Mouse (Mus musculus) embryonic fibroblast, embryonic 13.5 days (primary cell): ENCODE data around the gene Scamp1. TPM values are rescaled to one million over a fixed set of nuclear protein-coding genes. Genes with fewer than 3 reads are reported as not detected.
A peak's percentile ranks its signal among the peaks of the same experiment; 100 is the strongest.

Experiments
- H3K27ac ChIP-seq: 2 replicates; pipeline ENCODE4 v1.5.1; 2012; ENCODE audit warnings: low read length, control low read depth, inconsistent platforms; ENCODE audit not compliant: insufficient read depth
- H3K4me1 ChIP-seq: 2 replicates; pipeline ENCODE4 v1.6.1; 2011; ENCODE audit warnings: low read length; ENCODE audit not compliant: control insufficient read depth, insufficient read depth
- H3K4me3 ChIP-seq: 2 replicates; pipeline ENCODE4 v1.5.1; 2011; ENCODE audit warnings: mild to moderate bottlenecking, control low read depth, low read length; ENCODE audit not compliant: insufficient read depth
- CTCF ChIP-seq: IDR thresholded peaks from 2 replicates; pipeline ENCODE4 v1.5.1; 2011; ENCODE audit warnings: mild to moderate bottlenecking, control low read depth, low read length, moderate library complexity, borderline replicate concordance; ENCODE audit not compliant: insufficient read depth
- POLR2A ChIP-seq: IDR thresholded peaks from 2 replicates; pipeline ENCODE4 v1.6.1; 2011; ENCODE audit warnings: low read depth, mild to moderate bottlenecking, control low read depth, low read length, moderate library complexity
- polyA plus RNA-seq: library from polyadenylated mRNA; stranded (reverse); fragments of >200 nt; gene quantifications from 2 replicates; pipeline ENCODE4 v1.2.4, GENCODE M21; 2011; ENCODE audit warnings: low read depth; ENCODE audit not compliant: missing spikeins, insufficient read length

Scamp1 gene
- polyA plus RNA-seq, 1 experiment, result 29.0 TPM

DNA sequence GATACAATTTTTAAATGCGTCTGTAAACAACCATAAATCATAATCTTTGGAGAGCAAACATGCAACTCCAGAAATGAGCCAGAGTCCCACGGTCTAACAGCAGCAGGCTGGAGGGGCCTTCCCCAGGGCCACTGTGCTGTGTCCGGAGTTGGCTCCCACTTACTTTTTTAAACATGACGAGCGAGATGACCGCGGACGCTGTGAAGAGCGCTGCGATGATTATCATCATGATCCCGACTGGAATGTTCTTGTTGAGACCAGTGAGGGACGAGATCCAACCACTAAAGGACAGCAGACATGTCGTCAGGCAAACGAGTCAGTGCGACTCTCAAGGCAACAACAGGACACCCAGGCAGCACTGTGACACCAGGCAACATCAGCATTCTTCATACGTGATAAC lies 77.7 kb downstream of the Scamp1 start:
- TF ChIP-seq POLR2A, result no peak
- no peak for TF ChIP-seq CTCF
- H3K4me1 ChIP-seq, result no peaks in the 10 kb centered on the region
- no peak overlapping the region for H3K4me3 ChIP-seq
- no peak overlapping the region for H3K27ac ChIP-seq

GRCm38 (mm10) chr13:94205234-94205633 lies 80.4 kb downstream of the Scamp1 start:
- Histone ChIP-seq H3K4me1 (no peaks in the 10 kb centered on the region), H3K4me3 (no peak overlapping the region), H3K27ac (no peak overlapping the region)
- TF ChIP-seq CTCF, result peak; percentile 77; the same call in 1 of the 2 replicates
- no peak for TF ChIP-seq POLR2A

GRCm38 (mm10) chr13:94199829-94200228 lies 85.8 kb downstream of the Scamp1 start:
- H3K27ac ChIP-seq, result no peak overlapping the region
- H3K4me3 ChIP-seq, result no peak overlapping the region
- no peak for TF ChIP-seq POLR2A
- no peak for TF ChIP-seq CTCF
- no peaks in the 10 kb centered on the region for H3K4me1 ChIP-seq

- TF ChIP-seq CTCF (no peak), POLR2A (no peak)
- no peak overlapping the region for H3K27ac ChIP-seq
- no peaks in the 10 kb centered on the region for H3K4me1 ChIP-seq
- no peak overlapping the region for H3K4me3 ChIP-seq
Measured at GRCm38 (mm10) chr13:94198616-94199015, 87.0 kb downstream of the Scamp1 start.

GRCm38 (mm10) chr13:94193227-94193626 lies 92.4 kb downstream of the Scamp1 start:
- TF ChIP-seq CTCF (no peak), POLR2A (no peak)
- H3K4me1 ChIP-seq, result peaks cover 6% of the 10 kb centered on the region
- H3K27ac ChIP-seq, result no peak overlapping the region
- H3K4me3 ChIP-seq, result no peak overlapping the region

DNA sequence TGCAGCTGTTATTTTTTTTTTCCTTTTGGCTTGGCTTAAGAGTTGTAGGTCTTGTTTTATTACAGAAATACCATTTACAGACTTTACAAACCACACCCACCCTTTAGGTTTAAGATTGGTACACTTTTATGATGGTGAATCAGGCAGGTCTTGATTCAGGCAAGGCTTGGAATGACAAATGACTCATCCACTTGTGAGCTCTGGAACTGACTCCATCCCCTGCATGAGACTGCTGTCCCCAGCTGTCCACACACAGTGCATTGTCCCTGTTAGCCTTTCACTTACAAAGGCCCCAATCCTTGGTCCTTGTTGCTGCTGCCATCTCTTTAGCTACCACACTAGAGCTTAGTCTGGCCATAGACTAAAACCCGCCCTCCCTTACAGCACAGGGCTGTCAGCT lies 95.3 kb downstream of the Scamp1 start:
- H3K27ac ChIP-seq, result no peak overlapping the region
- no peak overlapping the region for H3K4me3 ChIP-seq
- peaks cover 6% of the 10 kb centered on the region for H3K4me1 ChIP-seq
- TF ChIP-seq POLR2A (no peak), CTCF (no peak)

DNA sequence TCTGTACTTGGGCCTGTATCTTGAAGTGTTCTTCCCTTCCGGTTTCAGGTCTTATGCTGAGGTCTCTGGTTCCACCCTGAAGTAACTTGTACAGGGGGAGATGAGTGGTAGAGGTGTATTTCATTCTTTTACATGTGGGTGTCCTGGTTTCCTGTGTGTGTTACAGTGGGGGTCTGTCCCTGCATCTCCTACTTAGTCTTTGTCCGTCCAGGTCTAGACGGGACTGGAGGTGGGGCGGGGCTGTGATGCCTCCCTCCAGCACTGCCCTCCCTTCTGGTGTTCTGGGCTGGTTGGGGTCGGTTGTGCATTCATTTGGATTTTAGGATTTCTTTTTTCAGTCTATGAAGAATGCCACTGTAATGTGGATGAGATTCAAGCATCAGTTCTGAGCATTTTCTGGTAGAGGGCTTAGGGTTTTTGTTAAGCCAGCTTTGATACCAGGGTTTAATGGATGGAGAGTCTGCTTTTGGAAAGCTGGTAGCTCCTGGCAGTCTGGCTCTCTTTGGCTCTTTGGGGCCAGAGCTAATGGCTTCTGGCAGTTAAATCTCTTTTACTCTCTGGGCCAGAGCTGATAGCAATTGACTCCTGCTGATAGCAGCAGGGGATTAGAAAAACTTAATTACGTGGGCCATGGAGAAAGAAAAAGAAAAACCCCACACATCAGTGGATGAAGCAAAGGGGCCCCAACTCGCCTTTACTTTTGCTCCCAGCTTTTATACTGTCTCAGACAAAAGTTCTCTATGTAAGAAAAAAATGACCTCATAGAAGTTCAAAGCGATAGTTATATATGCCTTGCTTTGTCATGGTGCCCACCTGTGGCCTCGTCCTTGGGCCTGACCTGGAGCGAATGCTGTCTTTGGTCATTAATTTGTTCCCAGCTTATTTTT lies 97.2 kb downstream of the Scamp1 start:
- no peak overlapping the region for H3K27ac ChIP-seq
- no peak overlapping the region for H3K4me3 ChIP-seq
- TF ChIP-seq POLR2A (no peak), CTCF (no peak)
- H3K4me1 ChIP-seq, result peaks cover 16% of the 10 kb centered on the region

DNA sequence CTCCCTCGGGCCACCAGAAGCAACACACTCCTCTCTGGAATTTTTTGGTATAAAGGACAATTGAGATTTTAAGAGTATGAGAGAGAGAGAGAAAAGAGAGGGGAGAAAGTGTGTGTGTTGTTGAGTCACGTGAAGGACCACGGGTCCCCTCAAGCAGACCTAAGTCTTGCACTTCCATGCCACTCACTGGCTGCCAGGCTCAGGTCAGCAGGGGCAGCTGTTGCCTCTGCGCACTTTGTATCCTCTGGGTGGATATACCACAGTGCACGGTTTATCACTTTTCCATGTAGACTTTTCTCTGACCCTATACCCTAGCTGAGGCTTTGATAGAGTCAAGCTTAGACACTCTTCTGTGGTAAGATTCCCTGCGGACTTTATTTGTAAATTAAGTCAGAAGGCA lies 100.0 kb downstream of the Scamp1 start:
- TF ChIP-seq POLR2A (no peak), CTCF (no peak)
- Histone ChIP-seq H3K4me3 (no peak overlapping the region), H3K27ac (no peak overlapping the region), H3K4me1 (peaks cover 15% of the 10 kb centered on the region)

DNA sequence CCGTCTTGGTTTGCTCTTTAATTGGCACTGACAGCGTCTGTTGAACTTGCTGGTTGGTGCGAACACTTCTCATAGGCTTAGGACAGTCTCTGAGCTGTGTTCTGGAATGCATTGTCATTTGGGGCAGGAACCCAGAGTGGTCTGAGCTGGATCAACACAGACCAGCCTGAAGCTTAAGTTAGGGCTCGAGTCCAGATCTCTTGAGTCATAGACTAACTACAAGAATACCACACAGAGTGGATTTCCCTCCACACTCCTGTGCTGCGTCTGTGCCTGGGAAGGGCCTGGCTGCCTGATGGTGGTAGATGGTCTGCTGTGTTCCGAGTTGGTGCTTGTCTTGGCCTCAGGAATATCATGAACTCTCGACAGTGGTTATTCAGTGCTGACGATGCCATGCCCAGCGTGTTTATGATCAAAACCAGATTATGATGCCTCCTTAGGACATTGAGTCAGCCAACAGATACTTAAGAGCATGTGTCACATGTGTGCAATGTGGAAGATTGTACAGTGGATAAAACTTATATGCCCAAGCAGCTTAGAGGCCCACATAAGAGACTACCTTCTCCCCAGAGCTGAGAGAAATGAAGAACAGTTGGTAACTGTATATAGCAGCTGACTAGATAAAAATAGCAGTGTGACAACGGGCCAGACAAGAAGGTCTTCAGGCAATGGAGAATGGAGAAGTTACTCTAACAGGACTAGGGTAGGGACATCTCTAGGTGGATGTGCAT lies 100.8 kb downstream of the Scamp1 start:
- H3K4me3 ChIP-seq, result no peak overlapping the region
- peaks cover 11% of the 10 kb centered on the region for H3K4me1 ChIP-seq
- 0 out of 2 replicates have a peak overlapping the region, but pooled peaks have one; percentile 0 for H3K27ac ChIP-seq
- TF ChIP-seq CTCF, result no peak
- TF ChIP-seq POLR2A, result no peak
